Mouse (Mus musculus): ENCODE measurements at regions not wholly inside any gene's neighbourhood (a gene's known extent, or its start where the extent isn't known, plus 50 kb on each side); places are given as distances from the start of the nearest gene placed in this dataset.

DNA sequence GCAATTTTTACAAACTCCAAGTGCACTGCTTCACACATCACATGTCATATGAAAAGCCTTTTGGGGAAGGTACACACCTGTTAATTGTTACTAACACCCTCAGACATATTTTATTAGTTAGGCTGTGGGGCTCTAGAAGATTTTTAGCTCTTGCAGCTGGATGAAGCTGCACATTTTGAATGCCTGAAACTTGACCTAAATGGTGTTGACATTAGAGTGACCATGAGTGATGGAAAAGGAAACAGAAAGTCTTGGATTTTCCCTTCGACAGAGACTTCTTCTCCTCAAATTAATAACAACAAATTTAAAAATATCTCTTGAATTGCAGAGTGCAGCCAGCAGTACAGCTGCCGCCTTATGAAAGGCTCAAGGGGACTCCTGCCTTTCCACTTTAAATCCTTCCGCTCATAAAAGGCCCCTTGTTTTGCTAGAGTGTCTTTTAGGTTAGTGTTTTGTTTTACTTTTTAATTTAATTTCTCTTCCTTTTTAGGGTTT is 259.7 kb downstream of the Trim52 start:
- DNase-seq (ENCODE audit: low read depth): peak; percentile 22

- no peak for DNase-seq (ENCODE audit: low read depth)
These were observed 267.5 kb downstream of the Trim52 start for GRCm38 (mm10) chr14:106373451-106373850.

DNA sequence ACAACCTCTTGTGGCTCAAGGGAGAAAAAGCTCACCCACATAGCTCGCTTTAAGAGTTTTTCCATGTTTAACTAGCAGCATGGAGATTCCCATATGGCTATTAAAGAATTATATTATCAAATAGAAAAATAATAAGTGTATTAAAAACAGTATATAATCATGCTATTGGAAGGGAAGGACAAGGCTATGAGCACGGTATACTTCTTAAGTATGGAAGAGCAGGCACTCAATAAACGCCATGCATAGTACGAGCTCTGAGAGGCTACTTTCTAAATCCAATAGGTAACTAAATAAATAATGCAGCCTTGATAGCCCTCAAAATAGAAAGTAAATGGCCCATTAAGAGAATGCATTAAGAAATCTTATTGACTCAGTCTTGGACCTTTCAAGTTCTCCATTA is 273.6 kb downstream of the Trim52 start:
- no peak for DNase-seq (ENCODE audit: low read depth)

- DNase-seq (ENCODE audit: low read depth): no peak
These were observed 281.7 kb downstream of the Trim52 start for GRCm38 (mm10) chr14:106387671-106388070.

- DNase-seq (ENCODE audit: low read depth): no peak
These were observed 284.5 kb downstream of the Trim52 start for GRCm38 (mm10) chr14:106390546-106390945.

DNA sequence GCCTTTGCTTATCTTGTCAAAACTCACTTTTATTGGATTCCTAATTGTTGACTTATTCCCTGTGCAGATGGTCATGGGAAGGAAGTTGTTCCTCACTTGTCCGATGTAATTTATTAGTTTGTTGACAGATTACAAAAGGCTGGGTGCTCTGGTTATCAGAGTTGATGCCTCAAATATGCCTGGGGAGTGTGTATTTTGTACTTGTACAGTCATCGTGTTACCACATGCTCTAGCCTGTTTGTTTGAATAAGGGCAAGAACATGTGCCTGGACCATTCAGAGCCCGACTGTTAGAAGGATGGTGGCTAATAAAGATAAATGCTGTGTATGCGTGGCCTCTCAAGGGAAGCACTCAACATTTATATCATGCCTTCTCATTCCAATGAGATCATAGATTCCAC is 288.0 kb downstream of the Trim52 start:
- peak; percentile 5 for DNase-seq (ENCODE audit: low read depth)

DNA sequence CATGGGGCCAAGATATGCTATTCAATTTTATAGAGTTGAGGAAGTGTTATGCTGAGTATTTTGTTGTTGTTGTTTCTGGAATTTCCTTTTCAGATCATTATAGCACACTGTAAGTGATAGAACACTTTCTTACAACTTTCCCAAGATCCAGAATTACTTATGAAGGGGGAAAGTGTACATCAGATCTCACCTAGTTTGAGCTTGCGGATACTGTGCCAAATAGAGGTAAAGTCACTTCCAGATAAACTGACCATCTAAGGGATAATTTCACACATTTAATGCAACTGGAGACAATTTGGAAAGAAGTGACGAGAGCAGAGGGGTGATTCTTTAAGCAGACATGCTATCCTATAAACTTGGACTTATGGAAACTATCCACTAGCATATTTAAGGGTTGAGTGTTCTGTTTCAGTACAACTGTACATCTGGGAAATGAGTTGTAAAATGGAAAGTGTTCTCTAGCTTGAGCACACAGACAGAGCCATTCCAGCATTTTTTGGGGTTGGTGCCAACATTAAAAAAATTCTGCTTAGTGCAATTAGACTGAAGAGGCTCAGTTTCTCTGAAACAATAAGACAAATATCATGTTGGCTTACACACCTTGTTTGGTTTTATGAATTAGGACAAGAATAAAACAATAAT is 307.0 kb downstream of the Trim52 start:
- DNase-seq (ENCODE audit: low read depth): no peak

- no peak for DNase-seq (ENCODE audit: low read depth)
These were observed 318.7 kb downstream of the Trim52 start for GRCm38 (mm10) chr14:106424714-106425113.

- DNase-seq (ENCODE audit: low read depth): no peak
These were observed 322.6 kb downstream of the Trim52 start for GRCm38 (mm10) chr14:106428594-106428993.

GRCm38 (mm10) chr14:106439282-106439681 is 333.3 kb downstream of the Trim52 start:
- peak; percentile 79 for DNase-seq (ENCODE audit: low read depth)

DNA sequence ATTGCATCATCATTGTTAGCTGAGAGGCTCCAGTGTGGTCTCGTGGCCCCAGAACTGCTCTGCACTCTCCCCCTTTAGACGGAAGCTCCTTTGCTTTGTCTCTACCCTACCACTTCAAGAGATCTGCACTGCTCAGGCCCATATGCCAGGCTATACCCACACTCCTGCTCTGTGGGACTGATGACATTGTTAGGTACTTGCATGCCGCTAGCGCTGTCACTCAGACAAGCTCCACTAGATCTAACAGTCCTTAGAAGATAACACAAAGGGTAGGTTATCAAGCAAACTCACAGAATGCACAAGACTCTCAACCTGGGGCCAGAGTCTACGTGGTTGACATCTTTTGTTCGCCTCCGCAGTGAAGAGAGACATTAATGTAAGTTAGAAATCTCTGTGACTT is 383.1 kb downstream of the Trim52 start:
- no peak for DNase-seq (ENCODE audit: low read depth)

- DNase-seq (ENCODE audit: low read depth): no peak
These were observed 385.4 kb downstream of the Trim52 start for GRCm38 (mm10) chr14:106491389-106491788.

DNA sequence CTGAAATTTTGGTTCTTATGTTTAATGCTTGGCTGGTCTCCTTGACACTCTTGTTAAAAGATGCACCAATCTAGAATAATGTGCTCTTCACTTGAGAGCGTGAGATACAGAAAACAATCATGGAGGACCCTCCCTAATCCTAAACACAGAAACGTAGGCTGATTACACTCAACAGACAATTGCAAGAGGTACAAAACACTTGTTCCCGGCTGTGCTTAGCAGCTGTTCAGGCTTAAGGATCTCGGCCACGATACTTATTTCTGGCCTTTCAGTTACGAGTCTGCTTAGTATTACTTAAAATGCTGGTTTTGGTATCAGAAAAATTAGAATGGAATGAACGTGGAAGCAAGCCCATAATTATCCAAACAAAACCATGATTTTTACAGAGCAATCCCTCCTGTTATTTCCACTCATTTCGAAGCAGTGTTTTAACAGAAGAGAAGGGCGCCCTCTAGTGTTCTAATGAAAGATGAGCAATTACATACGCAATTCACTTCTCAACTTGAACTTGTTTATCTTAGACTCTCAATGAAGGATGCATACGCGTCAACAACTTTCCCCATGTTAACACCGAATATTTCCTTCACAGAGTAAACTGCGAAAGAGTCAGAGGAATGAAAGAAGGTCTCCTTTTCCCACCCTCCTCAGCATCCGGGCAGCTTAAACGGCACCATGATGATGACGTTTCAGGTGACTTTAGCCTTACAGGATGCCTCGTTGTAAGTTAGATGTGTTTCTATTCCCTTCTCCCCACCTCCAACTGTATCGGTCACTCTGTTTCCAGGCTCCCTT is 394.5 kb downstream of the Trim52 start:
- peak; percentile 72 for DNase-seq (ENCODE audit: low read depth)

DNA sequence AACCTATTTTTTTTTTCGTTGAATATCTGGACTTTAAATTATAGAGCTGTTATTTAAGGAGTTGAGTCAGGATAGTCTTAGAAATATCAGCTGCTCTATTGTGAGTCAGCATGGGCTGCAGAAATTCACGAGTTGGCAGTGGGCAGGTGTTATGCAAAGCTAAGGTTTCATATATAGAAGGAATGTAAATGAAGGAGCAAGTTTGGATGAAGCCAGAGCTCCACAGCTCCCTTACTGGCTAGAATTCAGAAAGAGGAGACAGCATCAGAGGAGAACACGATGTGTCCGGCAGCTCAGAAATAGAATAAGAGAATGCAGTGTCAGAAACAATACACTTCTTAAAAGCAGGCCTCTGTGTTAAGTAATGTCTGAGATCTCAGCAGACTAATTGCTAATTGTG is 400.9 kb downstream of the Trim52 start:
- no peak for DNase-seq (ENCODE audit: low read depth)

- DNase-seq (ENCODE audit: low read depth): no peak
These were observed 412.8 kb downstream of the Trim52 start for GRCm38 (mm10) chr14:106518552-106519358.

DNA sequence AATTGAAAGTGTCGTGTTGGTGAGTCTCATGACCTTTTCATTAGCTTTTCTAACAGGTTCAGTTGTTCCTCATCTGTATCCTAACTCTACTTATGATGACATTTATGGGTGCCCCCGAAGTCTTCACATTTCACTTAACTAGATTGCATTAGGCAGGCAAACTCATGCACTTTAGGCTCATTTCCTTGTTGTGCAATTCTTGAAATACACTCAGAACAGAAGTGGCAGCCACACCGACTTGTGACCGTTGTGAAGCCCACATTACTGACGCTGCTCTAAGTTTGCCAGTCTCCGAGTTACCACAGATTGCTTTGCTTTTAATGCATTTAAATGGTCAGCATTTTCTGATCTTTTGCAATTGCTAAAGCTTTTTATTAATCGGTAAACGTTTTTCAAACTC is 414.8 kb downstream of the Trim52 start:
- DNase-seq (ENCODE audit: low read depth): no peak

DNA sequence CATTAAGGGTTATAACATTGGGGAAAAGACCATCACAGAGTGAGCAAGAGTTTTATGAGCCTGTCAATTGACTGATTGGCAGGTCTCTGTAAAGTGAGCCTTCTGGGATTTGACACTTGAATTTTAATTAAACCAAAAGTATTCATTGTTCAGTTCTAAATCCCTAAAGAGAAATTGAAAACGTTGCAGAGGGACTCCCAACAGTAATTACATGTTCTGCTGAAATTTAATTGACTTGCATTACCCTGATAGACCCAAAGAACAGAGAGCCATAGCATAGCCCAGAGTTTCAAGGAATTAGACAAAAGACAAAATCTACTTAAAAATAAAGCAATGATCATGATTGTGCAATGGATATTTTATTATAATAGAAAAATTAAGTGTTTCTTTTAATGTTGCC is 444.2 kb downstream of the Trim52 start:
- no peak for DNase-seq (ENCODE audit: low read depth)

DNA sequence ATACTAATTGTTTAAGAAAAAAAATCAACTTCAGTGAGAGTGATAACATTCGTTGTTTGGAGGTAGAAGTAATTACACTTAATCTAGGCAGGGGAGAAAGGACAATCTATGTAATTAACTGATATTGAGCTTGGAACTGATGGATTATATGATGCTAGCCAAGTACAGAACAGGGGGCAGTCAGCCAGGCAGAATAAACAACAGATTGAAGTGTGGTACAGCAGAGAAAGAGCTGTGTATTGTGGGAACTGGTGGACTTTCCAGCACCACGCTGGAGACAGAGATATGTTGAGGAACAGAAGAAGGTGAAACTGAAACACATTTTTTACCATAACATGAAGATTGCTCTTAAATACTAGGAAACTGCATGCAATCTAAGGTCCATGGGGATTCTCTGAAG is 473.3 kb downstream of the Trim52 start:
- no peak for DNase-seq (ENCODE audit: low read depth)

DNA sequence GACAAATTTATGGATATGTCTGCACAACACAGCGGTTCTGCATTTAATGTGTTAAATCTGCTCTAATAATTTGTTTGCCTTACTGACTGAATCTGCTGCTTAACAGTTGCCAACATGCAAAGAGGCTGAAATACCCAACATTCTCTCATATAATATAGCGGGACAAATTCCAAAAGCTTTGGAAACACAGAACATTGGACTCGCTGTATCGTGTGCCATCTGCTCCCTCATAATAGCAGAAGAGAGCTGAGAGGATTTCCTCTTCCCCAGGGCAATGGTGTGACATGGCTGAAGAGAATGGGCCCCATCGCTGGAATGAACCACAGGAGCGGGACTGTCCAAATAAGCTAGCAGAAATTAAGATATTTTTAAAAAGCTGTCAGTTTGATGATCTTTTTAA is 475.9 kb downstream of the Trim52 start:
- DNase-seq (ENCODE audit: low read depth): no peak

GRCm38 (mm10) chr14:106593352-106593751 is 487.4 kb downstream of the Trim52 start:
- DNase-seq (ENCODE audit: low read depth): no peak

DNA sequence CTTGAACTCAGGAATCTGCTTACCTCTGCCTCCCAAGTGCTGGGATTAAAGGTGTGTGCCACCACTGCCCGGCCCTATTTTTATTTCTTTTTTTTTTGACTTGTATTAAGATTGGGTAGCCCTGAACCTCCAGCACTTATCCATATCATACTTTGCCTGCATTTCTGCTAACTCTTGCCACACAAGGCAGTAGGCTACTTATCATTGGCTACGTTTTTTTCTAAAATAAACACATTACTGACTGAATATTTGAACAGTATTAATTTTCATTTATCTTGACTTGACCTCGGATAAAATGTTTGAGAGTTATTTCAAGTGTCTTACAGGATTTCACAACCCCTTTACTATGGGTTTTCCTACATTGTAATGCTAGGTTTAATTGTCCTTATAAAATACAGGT is 488.0 kb downstream of the Trim52 start:
- no peak for DNase-seq (ENCODE audit: low read depth)

DNA sequence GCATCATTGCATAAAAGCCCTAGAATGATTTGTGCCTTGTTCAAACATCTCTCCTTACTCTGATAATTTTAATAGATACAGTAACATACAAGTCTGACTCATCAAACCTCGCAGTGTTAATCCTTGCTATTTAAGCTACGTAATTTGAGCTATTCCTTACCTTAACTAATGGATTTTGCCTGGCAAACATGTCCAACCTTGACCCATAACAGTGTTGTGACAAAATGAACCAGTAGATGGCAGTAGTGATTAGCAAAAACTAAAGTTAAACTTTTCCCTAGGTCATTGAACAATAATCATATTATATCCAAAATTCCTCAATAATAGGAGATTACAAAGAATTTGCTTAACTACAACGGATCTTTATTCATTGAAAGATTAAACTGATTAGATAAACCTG is 501.0 kb downstream of the Trim52 start:
- DNase-seq (ENCODE audit: low read depth): peak; percentile 41
